Mouse (Mus musculus): ENCODE results near the gene Kctd2. TPM values are rescaled to one million over a fixed set of nuclear protein-coding genes. Genes with fewer than 3 reads are reported as not detected.

Kctd2 gene
- total RNA-seq, 1 experiment: 14.0 TPM

DNA sequence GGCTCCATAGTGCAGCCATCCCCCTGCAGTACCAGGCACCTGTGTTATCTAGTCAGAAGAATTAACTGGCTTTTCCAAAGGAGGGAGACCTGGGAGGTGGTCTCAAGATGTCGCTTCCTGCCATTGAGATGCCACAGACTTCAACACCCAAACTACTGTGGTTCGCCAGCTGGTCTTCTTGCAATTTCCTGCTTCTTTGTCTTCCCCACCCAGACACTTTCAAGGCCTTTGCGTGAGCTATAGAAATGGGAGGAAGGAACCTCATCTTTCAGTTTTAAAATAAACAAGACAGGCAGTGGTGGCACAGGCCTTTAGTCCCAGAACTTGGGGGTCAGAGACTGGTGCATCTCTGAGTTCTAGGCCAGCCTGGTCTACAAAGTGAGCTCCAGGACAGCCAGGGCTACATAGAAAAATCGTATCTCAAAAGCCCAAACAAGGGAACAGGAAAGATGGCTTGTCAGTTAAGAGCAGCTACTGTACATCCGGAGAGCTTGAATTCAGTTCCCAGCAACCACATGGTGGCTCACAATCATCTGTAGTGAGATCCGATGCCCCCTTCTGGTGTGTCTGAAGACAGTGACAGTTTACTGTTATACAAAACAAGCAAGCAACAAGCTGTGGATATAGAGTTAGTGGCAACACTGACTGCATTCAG, 11.5 kb upstream of the Kctd2 start:
- Histone ChIP-seq H3K9ac (ENCODE audit: insufficient read depth, low read depth, low read length, poor library complexity, severe bottlenecking) (peak overlapping the region; percentile 50; the same call in 1 of the 2 replicates), H3K4me1 (ENCODE audit: control insufficient read depth in 2 of 2, insufficient read depth in 2 of 2, low read length in 2 of 2, poor library complexity in 1 of 2) (peaks cover 6 to 33% of the 10 kb centered on the region in 2 experiments; a peak in 3 of 4 replicates), H3K9me3 (ENCODE audit: control insufficient read depth, insufficient read depth, low read depth, low read length) (no peaks in the 10 kb centered on the region), H3K27ac (ENCODE audit: insufficient read depth, low read depth, low read length, poor library complexity, severe bottlenecking) (no peak overlapping the region; the same call in 1 of the 2 replicates), H3K36me3 (ENCODE audit: control insufficient read depth, insufficient read depth, low read length, poor library complexity, severe bottlenecking) (peaks cover 5% of the 10 kb centered on the region; the same call in 1 of the 2 replicates), H3K4me3 (ENCODE audit: insufficient read depth in 1 of 2, low read depth in 1 of 2, low read length in 2 of 2, poor library complexity in 1 of 2, severe bottlenecking in 1 of 2) (no peak overlapping the region; a peak in 1 of 4 replicates)
- no peak for DNase-seq (ENCODE audit: low read depth, low spot score)
- TF ChIP-seq ZNF384 (IDR thresholded peaks at IDR 0.05; ENCODE audit: low read depth, low read length) (no peak), ZC3H11A (IDR thresholded peaks at IDR 0.05; ENCODE audit: borderline replicate concordance, low read depth, low read length) (no peak), CHD2 (IDR thresholded peaks at IDR 0.05; ENCODE audit: low read depth, low read length) (no peak), HCFC1 (IDR thresholded peaks at IDR 0.05; ENCODE audit: borderline replicate concordance, insufficient read depth, low read length) (no peak), MAFK (IDR thresholded peaks at IDR 0.05; ENCODE audit: insufficient read depth, low read depth, low read length) (no peak)
- in situ Hi-C loops (cut with MboI; ENCODE audit: low sequenced_read_pairs in 2 of 2, unreplicated experiment in 2 of 2): no loop called here

DNA sequence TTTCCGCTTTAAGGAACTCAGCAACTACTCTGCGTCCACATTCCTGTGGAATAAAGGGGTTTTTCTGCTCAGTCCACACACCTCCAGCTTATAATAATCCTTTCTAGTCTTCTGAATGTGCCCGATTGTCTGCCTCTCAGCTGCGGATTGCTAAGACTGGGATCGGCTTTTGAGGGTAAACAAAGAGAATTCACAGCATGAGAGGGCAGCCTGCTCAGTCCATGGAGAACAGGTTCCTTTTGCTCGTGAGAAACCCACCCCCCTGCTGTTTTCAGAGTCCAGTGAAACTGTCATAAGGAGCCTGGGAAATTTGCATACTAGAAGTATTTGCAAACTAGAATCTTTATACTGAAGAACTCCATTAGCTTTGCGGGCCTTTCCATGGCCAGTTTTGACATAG, 10.4 kb upstream of the Kctd2 start:
- peaks cover 5% of the 10 kb centered on the region; the same call in 1 of the 2 replicates for H3K36me3 ChIP-seq (ENCODE audit: control insufficient read depth, insufficient read depth, low read length, poor library complexity, severe bottlenecking)
- DNase-seq (ENCODE audit: low read depth, low spot score): no peak

GRCm38 (mm10) chr11:115420336-115421190, 635 bp downstream of the Kctd2 start:
- Histone ChIP-seq H3K27ac (ENCODE audit: insufficient read depth, low read depth, low read length, poor library complexity, severe bottlenecking) (0 out of 2 replicates have a peak overlapping the region, but pooled peaks have one; percentile 26), H3K4me3 (ENCODE audit: insufficient read depth in 1 of 2, low read depth in 1 of 2, low read length in 2 of 2, poor library complexity in 1 of 2, severe bottlenecking in 1 of 2) (peak overlapping the region; percentile 84 to 97), H3K9ac (ENCODE audit: insufficient read depth, low read depth, low read length, poor library complexity, severe bottlenecking) (peak overlapping the region; percentile 86), H3K36me3 (ENCODE audit: control insufficient read depth, insufficient read depth, low read length, poor library complexity, severe bottlenecking) (peaks cover 3% of the 10 kb centered on the region; the same call in 1 of the 2 replicates), H3K4me1 (ENCODE audit: control insufficient read depth in 2 of 2, insufficient read depth in 2 of 2, low read length in 2 of 2, poor library complexity in 1 of 2) (peaks cover 0 to 4% of the 10 kb centered on the region in 2 experiments; a peak in 2 of 4 replicates), H3K9me3 (ENCODE audit: control insufficient read depth, insufficient read depth, low read depth, low read length) (no peaks in the 10 kb centered on the region)
- in situ Hi-C loops (cut with MboI; ENCODE audit: low sequenced_read_pairs in 2 of 2, unreplicated experiment in 2 of 2): no loop called here
- no peak for TF ChIP-seq CHD2 (IDR thresholded peaks at IDR 0.05; ENCODE audit: low read depth, low read length)
- no peak for TF ChIP-seq ZNF384 (IDR thresholded peaks at IDR 0.05; ENCODE audit: low read depth, low read length)
- no peak for TF ChIP-seq MAFK (IDR thresholded peaks at IDR 0.05; ENCODE audit: insufficient read depth, low read depth, low read length)
- no peak for TF ChIP-seq ZC3H11A (IDR thresholded peaks at IDR 0.05; ENCODE audit: borderline replicate concordance, low read depth, low read length)
- no peak for TF ChIP-seq HCFC1 (IDR thresholded peaks at IDR 0.05; ENCODE audit: borderline replicate concordance, insufficient read depth, low read length)
- DNase-seq (ENCODE audit: low read depth, low spot score): no peak

More for the DNA sequence above, 10.4 kb upstream of the Kctd2 start:
- peaks cover 2 to 33% of the 10 kb centered on the region in 2 experiments; a peak in 2 of 4 replicates for H3K4me1 ChIP-seq (ENCODE audit: control insufficient read depth in 2 of 2, insufficient read depth in 2 of 2, low read length in 2 of 2, poor library complexity in 1 of 2)
- TF ChIP-seq MAFK (IDR thresholded peaks at IDR 0.05; ENCODE audit: insufficient read depth, low read depth, low read length) (no peak), CHD2 (IDR thresholded peaks at IDR 0.05; ENCODE audit: low read depth, low read length) (no peak), ZNF384 (IDR thresholded peaks at IDR 0.05; ENCODE audit: low read depth, low read length) (no peak), ZC3H11A (IDR thresholded peaks at IDR 0.05; ENCODE audit: borderline replicate concordance, low read depth, low read length) (no peak), HCFC1 (IDR thresholded peaks at IDR 0.05; ENCODE audit: borderline replicate concordance, insufficient read depth, low read length) (no peak)
- H3K9ac ChIP-seq (ENCODE audit: insufficient read depth, low read depth, low read length, poor library complexity, severe bottlenecking): peak overlapping the region; percentile 50; the same call in 1 of the 2 replicates
- H3K4me3 ChIP-seq (ENCODE audit: insufficient read depth in 1 of 2, low read depth in 1 of 2, low read length in 2 of 2, poor library complexity in 1 of 2, severe bottlenecking in 1 of 2): peak overlapping the region in 1 of 2 experiments; percentile 39; a peak in 1 of 4 replicates
- H3K9me3 ChIP-seq (ENCODE audit: control insufficient read depth, insufficient read depth, low read depth, low read length): no peaks in the 10 kb centered on the region
- in situ Hi-C loops (cut with MboI; ENCODE audit: low sequenced_read_pairs in 2 of 2, unreplicated experiment in 2 of 2): no loop called here
- peak overlapping the region; percentile 17; the same call in 1 of the 2 replicates for H3K27ac ChIP-seq (ENCODE audit: insufficient read depth, low read depth, low read length, poor library complexity, severe bottlenecking)

DNA sequence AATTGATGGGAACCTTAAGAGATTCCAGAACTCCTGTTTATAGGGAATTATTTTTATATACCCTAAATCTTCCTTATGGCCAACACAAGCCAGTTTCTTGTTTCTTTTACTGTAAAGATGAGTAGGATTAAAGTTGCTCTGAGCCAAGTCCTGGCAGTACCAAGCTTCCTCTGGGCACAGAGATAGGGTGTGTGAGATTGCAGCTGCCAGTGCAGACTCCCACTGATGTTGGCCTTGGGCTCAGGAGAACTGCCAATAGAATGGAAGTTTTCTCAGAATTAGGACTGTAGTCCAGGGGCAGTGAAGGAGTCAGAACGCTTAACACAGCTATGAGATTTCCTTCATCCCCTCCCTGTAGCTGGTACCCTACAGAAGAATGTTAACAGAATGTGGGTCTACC, 1.4 kb downstream of the Kctd2 start:
- peaks cover 3% of the 10 kb centered on the region; the same call in 1 of the 2 replicates for H3K36me3 ChIP-seq (ENCODE audit: control insufficient read depth, insufficient read depth, low read length, poor library complexity, severe bottlenecking)
- peaks cover 0 to 4% of the 10 kb centered on the region in 2 experiments; a peak in 2 of 4 replicates for H3K4me1 ChIP-seq (ENCODE audit: control insufficient read depth in 2 of 2, insufficient read depth in 2 of 2, low read length in 2 of 2, poor library complexity in 1 of 2)
- 0 out of 2 replicates have a peak overlapping the region, but pooled peaks have one; percentile 11 for H3K9ac ChIP-seq (ENCODE audit: insufficient read depth, low read depth, low read length, poor library complexity, severe bottlenecking)
- H3K27ac ChIP-seq (ENCODE audit: insufficient read depth, low read depth, low read length, poor library complexity, severe bottlenecking): no peak overlapping the region
- H3K9me3 ChIP-seq (ENCODE audit: control insufficient read depth, insufficient read depth, low read depth, low read length): no peaks in the 10 kb centered on the region
- H3K4me3 ChIP-seq (ENCODE audit: insufficient read depth in 1 of 2, low read depth in 1 of 2, low read length in 2 of 2, poor library complexity in 1 of 2, severe bottlenecking in 1 of 2): no peak overlapping the region
- TF ChIP-seq ZNF384 (IDR thresholded peaks at IDR 0.05; ENCODE audit: low read depth, low read length): no peak
- no peak for TF ChIP-seq MAFK (IDR thresholded peaks at IDR 0.05; ENCODE audit: insufficient read depth, low read depth, low read length)
- no peak for TF ChIP-seq ZC3H11A (IDR thresholded peaks at IDR 0.05; ENCODE audit: borderline replicate concordance, low read depth, low read length)
- DNase-seq (ENCODE audit: low read depth, low spot score): no peak
- in situ Hi-C loops (cut with MboI; ENCODE audit: low sequenced_read_pairs in 2 of 2, unreplicated experiment in 2 of 2): no loop called here

All from ES-E14 (cell line).